Mouse (Mus musculus): ENCODE results near the gene Gbx2.

GRCm38 (mm10) chr1:89931120-89931519, at the start of gene Gbx2:
- TF ChIP-seq CTCF (IDR thresholded peaks at IDR 0.05; ENCODE audit: control insufficient read depth, insufficient read depth, low read length) (no peak), POLR2A (IDR thresholded peaks at IDR 0.05; ENCODE audit: borderline replicate concordance, control insufficient read depth, low read depth, low read length) (peak; percentile 27; the same call in 1 of the 2 replicates)
